Mouse (Mus musculus): ENCODE measurements around the gene Eif2ak1. TPM values are rescaled to one million over a fixed set of nuclear protein-coding genes. Genes with fewer than 3 reads are reported as not detected.

Gene Eif2ak1
- total RNA-seq, 2 experiments from 2014 or later, result 28.7 to 31.7 TPM

- no peak for DNase-seq (ENCODE audit: low spot score in 2 of 2)
Measured at GRCm38 (mm10) chr5:143897635-143898330, 80.2 kb downstream of the Eif2ak1 start, which contains the start of gene Ankrd61. TSS of gene Ankrd61 (minus strand) at chr5:143897685.

- peak in 1 of 2 experiments; percentile 70 for DNase-seq (ENCODE audit: low spot score in 2 of 2)
Measured at GRCm38 (mm10) chr5:143902111-143902510, 84.5 kb downstream of the Eif2ak1 start.

GRCm38 (mm10) chr5:143903813-143904212 lies 86.2 kb downstream of the Eif2ak1 start:
- no peak for DNase-seq (ENCODE audit: low spot score in 2 of 2)

GRCm38 (mm10) chr5:143906429-143906828 lies 88.8 kb downstream of the Eif2ak1 start:
- DNase-seq (ENCODE audit: low spot score in 2 of 2), result no peak

- no peak for DNase-seq (ENCODE audit: low spot score in 2 of 2)
Measured at GRCm38 (mm10) chr5:143908926-143909325, 91.3 kb downstream of the Eif2ak1 start.

- DNase-seq (ENCODE audit: low spot score in 2 of 2), result peak; percentile 83 to 93
Measured at GRCm38 (mm10) chr5:143909417-143910400, 92.1 kb downstream of the Eif2ak1 start, which contains the start of the genes Aimp2 and Pms2. TSS of gene Aimp2 (minus strand) at chr5:143909847. TSS of gene Pms2 (plus strand) at chr5:143909964.

- no peak for DNase-seq (ENCODE audit: low spot score in 2 of 2)
Measured at GRCm38 (mm10) chr5:143916221-143916620, 98.6 kb downstream of the Eif2ak1 start.

- peak in 1 of 2 experiments; percentile 36 for DNase-seq (ENCODE audit: low spot score in 2 of 2)
Measured at GRCm38 (mm10) chr5:143917418-143917817, 99.8 kb downstream of the Eif2ak1 start.

GRCm38 (mm10) chr5:143918120-143918519 lies 100.5 kb downstream of the Eif2ak1 start:
- no peak for DNase-seq (ENCODE audit: low spot score in 2 of 2)

GRCm38 (mm10) chr5:143924781-143925452 lies 107.3 kb downstream of the Eif2ak1 start:
- DNase-seq (ENCODE audit: low spot score in 2 of 2), result no peak

- no peak for DNase-seq (ENCODE audit: low spot score in 2 of 2)
Measured at GRCm38 (mm10) chr5:143927875-143928274, 110.3 kb downstream of the Eif2ak1 start, which contains the start of gene Gm42421. TSS of gene Gm42421 (plus strand) at chr5:143928175.

GRCm38 (mm10) chr5:143929291-143929690 lies 111.7 kb downstream of the Eif2ak1 start:
- DNase-seq (ENCODE audit: low spot score in 2 of 2), result no peak

- no peak for DNase-seq (ENCODE audit: low spot score in 2 of 2)
Measured at GRCm38 (mm10) chr5:143930656-143931055, 113.1 kb downstream of the Eif2ak1 start.

- no peak for DNase-seq (ENCODE audit: low spot score in 2 of 2)
Measured at GRCm38 (mm10) chr5:143931863-143932580, 114.4 kb downstream of the Eif2ak1 start.

- DNase-seq (ENCODE audit: low spot score in 2 of 2), result no peak
Measured at GRCm38 (mm10) chr5:143932831-143933230, 115.2 kb downstream of the Eif2ak1 start, which contains the start of gene Rsph10b. TSS of gene Rsph10b (plus strand) at chr5:143933035.

GRCm38 (mm10) chr5:143933414-143933813 lies 115.8 kb downstream of the Eif2ak1 start:
- no peak for DNase-seq (ENCODE audit: low spot score in 2 of 2)

- DNase-seq (ENCODE audit: low spot score in 2 of 2), result no peak
Measured at GRCm38 (mm10) chr5:143933875-143934274, 116.3 kb downstream of the Eif2ak1 start.

GRCm38 (mm10) chr5:143936156-143936555 lies 118.6 kb downstream of the Eif2ak1 start:
- no peak for DNase-seq (ENCODE audit: low spot score in 2 of 2)

- no peak for DNase-seq (ENCODE audit: low spot score in 2 of 2)
Measured at GRCm38 (mm10) chr5:143941588-143941987, 124.0 kb downstream of the Eif2ak1 start.
